Mouse (Mus musculus): ENCODE measurements at regions not wholly inside any gene's neighbourhood (a gene's known extent, or its start where the extent isn't known, plus 50 kb on each side); places are given as distances from the start of the nearest gene placed in this dataset.

- DNase-seq: no peak
These were observed 162.8 kb upstream of the Tbx3 start for GRCm38 (mm10) chr5:119507709-119508108.

GRCm38 (mm10) chr5:119518506-119519252 is 151.8 kb upstream of the Tbx3 start:
- DNase-seq: no peak

GRCm38 (mm10) chr5:119524171-119524570 is 146.3 kb upstream of the Tbx3 start:
- no peak for DNase-seq

GRCm38 (mm10) chr5:119525960-119526359 is 144.5 kb upstream of the Tbx3 start:
- peak; percentile 34 to 41 for DNase-seq

GRCm38 (mm10) chr5:119530009-119530408 is 140.5 kb upstream of the Tbx3 start:
- DNase-seq: no peak

- DNase-seq: no peak
These were observed 135.5 kb upstream of the Tbx3 start for GRCm38 (mm10) chr5:119534946-119535345.

GRCm38 (mm10) chr5:119542836-119543235 is 127.6 kb upstream of the Tbx3 start:
- peak; percentile 63 to 71 for DNase-seq

GRCm38 (mm10) chr5:119543716-119544115 is 126.8 kb upstream of the Tbx3 start:
- DNase-seq: no peak

GRCm38 (mm10) chr5:119544681-119545080 is 125.8 kb upstream of the Tbx3 start:
- DNase-seq: no peak

- DNase-seq: no peak
These were observed 123.4 kb upstream of the Tbx3 start for GRCm38 (mm10) chr5:119547070-119547469.

- no peak for DNase-seq
These were observed 119.6 kb upstream of the Tbx3 start for GRCm38 (mm10) chr5:119550916-119551315.

GRCm38 (mm10) chr5:119553469-119553868 is 117.0 kb upstream of the Tbx3 start:
- no peak for DNase-seq

- no peak for DNase-seq
These were observed 113.4 kb upstream of the Tbx3 start for GRCm38 (mm10) chr5:119557071-119557470.

GRCm38 (mm10) chr5:119559696-119560095 is 110.8 kb upstream of the Tbx3 start:
- no peak for DNase-seq

GRCm38 (mm10) chr5:119560392-119560791 is 110.1 kb upstream of the Tbx3 start:
- DNase-seq: no peak

- no peak for DNase-seq
These were observed 108.9 kb upstream of the Tbx3 start for GRCm38 (mm10) chr5:119561531-119561930.

- no peak for DNase-seq
These were observed 106.7 kb upstream of the Tbx3 start for GRCm38 (mm10) chr5:119563510-119564351.

- DNase-seq: no peak
These were observed 102.8 kb upstream of the Tbx3 start for GRCm38 (mm10) chr5:119567639-119568038.

- DNase-seq: no peak
These were observed 100.4 kb upstream of the Tbx3 start for GRCm38 (mm10) chr5:119570054-119570453.

GRCm38 (mm10) chr5:119571644-119572043 is 98.8 kb upstream of the Tbx3 start:
- DNase-seq: no peak

GRCm38 (mm10) chr5:119575124-119575523 is 95.3 kb upstream of the Tbx3 start:
- peak; percentile 85 to 87 for DNase-seq

- no peak for DNase-seq
These were observed 91.2 kb upstream of the Tbx3 start for GRCm38 (mm10) chr5:119579288-119579687.

GRCm38 (mm10) chr5:119579806-119580205 is 90.7 kb upstream of the Tbx3 start:
- no peak for DNase-seq

All from adrenal gland, postnatal 36 days (tissue).